Mouse (Mus musculus): ENCODE data around the gene Prr14. TPM values are rescaled to one million over a fixed set of nuclear protein-coding genes. Genes with fewer than 3 reads are reported as not detected.
"Not testable (repeated sequence)": the region's sequence is repeated elsewhere in the genome, so short reads cannot be mapped to it uniquely, and the experiment has no call there.

Gene Prr14
- polyA plus RNA-seq, 1 experiment from 2014 or later = 53.4 TPM

DNA sequence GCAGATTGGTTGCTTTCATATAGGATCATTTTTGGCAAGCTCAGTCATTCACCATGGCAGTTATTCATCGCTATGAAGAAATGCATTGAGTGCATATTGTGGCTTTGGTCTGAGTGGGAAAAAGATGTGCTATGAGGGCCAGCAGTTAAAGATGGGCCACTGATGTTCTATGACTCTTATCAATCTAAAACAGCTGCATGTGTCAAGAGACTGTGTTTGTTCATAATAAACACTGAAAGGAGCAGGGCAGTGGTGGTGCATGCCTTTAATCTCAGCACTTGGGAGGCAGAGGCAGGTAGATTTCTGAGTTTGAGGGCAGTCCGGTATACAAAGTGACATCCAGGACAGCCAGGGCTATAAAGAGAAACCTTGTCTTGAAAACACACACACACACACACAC, 6.3 kb downstream of the Prr14 start:
- H3K4me2 ChIP-seq (ENCODE audit: low read depth, severe bottlenecking); H3K4me3 ChIP-seq (ENCODE audit: low read depth, low read length); H3K4me1 ChIP-seq (ENCODE audit: control insufficient read depth, insufficient read depth, low read length); H3K36me3 ChIP-seq (ENCODE audit: control insufficient read depth, insufficient read depth, low read length); H3K27ac ChIP-seq (replicated peaks; ENCODE audit: low read depth, low read length); DNase-seq (ENCODE audit: low spot score); ATAC-seq (ENCODE audit: insufficient number of reproducible peaks, low FRiP score, low TSS enrichment, low read depth); H3K27me3 ChIP-seq (ENCODE audit: control insufficient read depth, insufficient read depth, low read length); H3K9me3 ChIP-seq (ENCODE audit: control insufficient read depth, low read length); H3K9ac ChIP-seq (ENCODE audit: low read length): not testable (repeated sequence)
- 97% methylated on average over 2 of the region's 2 CpGs for WGBS

DNA sequence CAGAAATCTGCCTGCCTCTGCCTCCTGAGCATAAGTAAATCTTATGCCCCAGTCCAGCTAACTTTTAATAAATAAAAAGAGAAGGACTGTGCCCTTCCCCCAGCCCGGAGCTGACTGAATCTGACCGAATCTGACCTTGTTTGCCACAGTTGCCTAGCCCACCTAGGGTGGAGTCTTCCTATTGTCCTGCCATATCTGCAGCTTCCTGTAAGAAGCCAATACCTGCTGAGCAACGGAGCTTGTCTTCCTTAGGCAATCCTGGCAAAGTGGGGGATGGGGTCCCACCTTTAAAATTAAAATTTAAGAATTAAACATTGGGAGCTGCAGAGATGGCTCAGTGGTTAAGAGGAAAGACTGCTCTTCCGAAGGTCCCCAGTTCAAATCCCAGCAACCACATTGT, 7.2 kb downstream of the Prr14 start:
- Histone ChIP-seq H3K27ac (replicated peaks; ENCODE audit: low read depth, low read length) (no peak overlapping the region), H3K4me1 (ENCODE audit: control insufficient read depth, insufficient read depth, low read length) (no peaks in the 10 kb centered on the region), H3K9ac (ENCODE audit: low read length) (no peak overlapping the region), H3K36me3 (ENCODE audit: control insufficient read depth, insufficient read depth, low read length) (peaks cover 5% of the 10 kb centered on the region; the same call in 1 of the 2 replicates), H3K27me3 (ENCODE audit: control insufficient read depth, insufficient read depth, low read length) (no peaks in the 10 kb centered on the region), H3K4me2 (ENCODE audit: low read depth, severe bottlenecking) (no peak overlapping the region), H3K9me3 (ENCODE audit: control insufficient read depth, low read length) (no peaks in the 10 kb centered on the region), H3K4me3 (ENCODE audit: low read depth, low read length) (no peak overlapping the region)
- WGBS = 97% methylated on average over 4 of the region's 4 CpGs
- ATAC-seq (ENCODE audit: insufficient number of reproducible peaks, low FRiP score, low TSS enrichment, low read depth) (no peak), DNase-seq (ENCODE audit: low spot score) (no peak)

DNA sequence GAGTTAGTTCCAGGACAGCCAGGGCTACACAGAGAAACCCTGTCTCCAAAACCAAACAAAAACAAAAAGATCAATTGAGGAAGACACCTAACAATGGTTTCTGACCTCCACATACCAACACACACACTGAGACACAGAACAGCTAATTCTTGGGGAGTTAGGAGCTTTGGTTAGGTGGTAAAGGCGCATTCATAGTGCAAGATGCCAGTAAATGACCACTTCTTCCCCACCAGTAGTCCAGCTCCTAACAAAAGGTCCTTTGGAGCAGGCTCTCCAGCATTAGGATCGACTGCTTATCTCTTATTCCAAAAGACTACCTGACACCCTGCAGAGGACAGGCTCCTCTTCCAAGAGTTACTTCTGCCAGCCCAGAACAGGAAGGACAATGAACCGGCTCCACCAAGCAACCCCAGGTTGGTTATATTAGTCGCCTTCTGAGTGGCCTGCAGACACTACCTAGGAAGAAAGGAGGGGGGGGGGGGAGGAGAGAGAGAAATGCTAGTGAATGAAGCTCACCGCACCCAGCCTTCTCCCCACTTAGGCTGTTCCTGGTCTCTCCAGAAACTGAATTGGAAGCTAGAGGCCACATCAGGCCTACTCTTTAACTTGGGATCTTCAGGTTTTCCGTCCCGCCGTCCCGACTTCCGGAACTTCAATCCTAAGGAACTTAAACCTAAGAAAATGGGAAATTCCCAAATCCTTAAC, 10.8 kb downstream of the Prr14 start:
- Histone ChIP-seq H3K27me3 (ENCODE audit: control insufficient read depth, insufficient read depth, low read length) (no peaks in the 10 kb centered on the region), H3K4me3 (ENCODE audit: low read depth, low read length) (peak overlapping the region; percentile 63), H3K9me3 (ENCODE audit: control insufficient read depth, low read length) (no peaks in the 10 kb centered on the region), H3K27ac (replicated peaks; ENCODE audit: low read depth, low read length) (peak overlapping the region; percentile 77), H3K9ac (ENCODE audit: low read length) (peak overlapping the region; percentile 63), H3K4me2 (ENCODE audit: low read depth, severe bottlenecking) (peak overlapping the region; percentile 79), H3K4me1 (ENCODE audit: control insufficient read depth, insufficient read depth, low read length) (peaks cover 4% of the 10 kb centered on the region; the same call in 1 of the 2 replicates), H3K36me3 (ENCODE audit: control insufficient read depth, insufficient read depth, low read length) (peaks cover 14% of the 10 kb centered on the region; the same call in 1 of the 2 replicates)
- ATAC-seq (ENCODE audit: insufficient number of reproducible peaks, low FRiP score, low TSS enrichment, low read depth) (no peak), DNase-seq (ENCODE audit: low spot score) (peak; percentile 55)
- 9% methylated on average over 10 of the region's 10 CpGs for WGBS

GRCm38 (mm10) chr7:127470743-127471645, 11.6 kb downstream of the Prr14 start:
- WGBS = under 1% methylated on average over 46 of the region's 46 CpGs
- H3K27ac ChIP-seq (replicated peaks; ENCODE audit: low read depth, low read length) = peak overlapping the region; percentile 77
- H3K27me3 ChIP-seq (ENCODE audit: control insufficient read depth, insufficient read depth, low read length) = no peaks in the 10 kb centered on the region
- peak overlapping the region; percentile 79 for H3K4me2 ChIP-seq (ENCODE audit: low read depth, severe bottlenecking)
- ATAC-seq (ENCODE audit: insufficient number of reproducible peaks, low FRiP score, low TSS enrichment, low read depth) (peak; percentile 87), DNase-seq (ENCODE audit: low spot score) (peak; percentile 89)
- no peaks in the 10 kb centered on the region for H3K9me3 ChIP-seq (ENCODE audit: control insufficient read depth, low read length)
- peak overlapping the region; percentile 63 for H3K9ac ChIP-seq (ENCODE audit: low read length)
- peaks cover 4% of the 10 kb centered on the region; the same call in 1 of the 2 replicates for H3K4me1 ChIP-seq (ENCODE audit: control insufficient read depth, insufficient read depth, low read length)
- H3K4me3 ChIP-seq (ENCODE audit: low read depth, low read length) = peak overlapping the region; percentile 63
- peaks cover 20% of the 10 kb centered on the region for H3K36me3 ChIP-seq (ENCODE audit: control insufficient read depth, insufficient read depth, low read length)

DNA sequence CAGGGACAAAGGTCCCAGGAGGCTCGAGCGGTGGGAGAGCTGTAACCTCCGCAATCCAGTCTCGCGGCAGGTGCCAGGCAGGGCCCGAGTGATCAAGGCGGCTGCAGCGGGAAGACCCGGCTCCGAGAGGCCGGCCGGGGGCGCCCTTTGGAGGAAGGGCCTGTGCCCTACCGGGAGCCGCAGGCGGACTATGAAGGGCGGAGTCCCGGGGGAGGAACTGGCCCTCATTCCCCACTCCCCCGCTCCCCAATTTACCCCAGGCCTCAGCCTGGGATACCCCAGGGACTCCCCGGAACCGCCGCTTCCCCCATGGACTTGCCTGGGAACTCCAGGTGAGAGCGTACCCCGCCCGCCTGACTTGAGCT, 12.2 kb downstream of the Prr14 start:
- Histone ChIP-seq H3K27ac (replicated peaks; ENCODE audit: low read depth, low read length) (peak overlapping the region; percentile 77), H3K36me3 (ENCODE audit: control insufficient read depth, insufficient read depth, low read length) (peaks cover 23% of the 10 kb centered on the region), H3K9ac (ENCODE audit: low read length) (peak overlapping the region; percentile 63), H3K4me1 (ENCODE audit: control insufficient read depth, insufficient read depth, low read length) (peaks cover 4% of the 10 kb centered on the region; the same call in 1 of the 2 replicates), H3K4me2 (ENCODE audit: low read depth, severe bottlenecking) (peak overlapping the region; percentile 79), H3K4me3 (ENCODE audit: low read depth, low read length) (peak overlapping the region; percentile 63), H3K27me3 (ENCODE audit: control insufficient read depth, insufficient read depth, low read length) (no peaks in the 10 kb centered on the region), H3K9me3 (ENCODE audit: control insufficient read depth, low read length) (no peaks in the 10 kb centered on the region)
- peak; percentile 17 for ATAC-seq (ENCODE audit: insufficient number of reproducible peaks, low FRiP score, low TSS enrichment, low read depth)
- under 1% methylated on average over 25 of the region's 25 CpGs for WGBS
- DNase-seq (ENCODE audit: low spot score) = no peak

GRCm38 (mm10) chr7:127472060-127472459, 12.6 kb downstream of the Prr14 start:
- Histone ChIP-seq H3K4me3 (ENCODE audit: low read depth, low read length) (peak overlapping the region; percentile 63), H3K27me3 (ENCODE audit: control insufficient read depth, insufficient read depth, low read length) (no peaks in the 10 kb centered on the region), H3K36me3 (ENCODE audit: control insufficient read depth, insufficient read depth, low read length) (peaks cover 21% of the 10 kb centered on the region), H3K27ac (replicated peaks; ENCODE audit: low read depth, low read length) (peak overlapping the region; percentile 77), H3K4me1 (ENCODE audit: control insufficient read depth, insufficient read depth, low read length) (peaks cover 7% of the 10 kb centered on the region; the same call in 1 of the 2 replicates), H3K9me3 (ENCODE audit: control insufficient read depth, low read length) (no peaks in the 10 kb centered on the region), H3K9ac (ENCODE audit: low read length) (peak overlapping the region; percentile 63), H3K4me2 (ENCODE audit: low read depth, severe bottlenecking) (peak overlapping the region; percentile 79)
- ATAC-seq (ENCODE audit: insufficient number of reproducible peaks, low FRiP score, low TSS enrichment, low read depth) (no peak), DNase-seq (ENCODE audit: low spot score) (peak; percentile 47)
- WGBS = under 1% methylated on average over 7 of the region's 7 CpGs

DNA sequence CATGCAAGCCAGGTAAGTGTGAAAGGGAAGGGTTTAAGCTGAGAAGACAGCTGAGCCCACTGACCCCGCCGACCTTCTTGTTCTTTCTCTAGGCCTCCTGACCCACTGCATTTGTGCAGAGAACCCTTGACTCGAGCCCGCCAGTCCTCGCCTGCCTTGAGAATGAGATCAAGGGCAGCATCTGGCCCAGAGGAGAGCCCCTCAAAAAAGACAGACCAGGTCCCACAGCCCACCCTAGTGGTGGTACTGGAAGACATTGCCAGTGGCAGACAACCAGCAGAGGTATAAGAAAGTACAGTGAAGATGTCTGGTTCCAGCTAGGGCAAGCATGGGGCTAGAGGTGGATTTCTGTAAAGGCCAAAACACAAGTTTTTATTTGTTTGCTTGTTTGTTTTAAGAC, 14.3 kb downstream of the Prr14 start:
- H3K27ac ChIP-seq (replicated peaks; ENCODE audit: low read depth, low read length) = no peak overlapping the region
- ATAC-seq (ENCODE audit: insufficient number of reproducible peaks, low FRiP score, low TSS enrichment, low read depth) = no peak
- H3K27me3 ChIP-seq (ENCODE audit: control insufficient read depth, insufficient read depth, low read length) = no peaks in the 10 kb centered on the region
- H3K9me3 ChIP-seq (ENCODE audit: control insufficient read depth, low read length) = no peaks in the 10 kb centered on the region
- no peak overlapping the region for H3K9ac ChIP-seq (ENCODE audit: low read length)
- H3K36me3 ChIP-seq (ENCODE audit: control insufficient read depth, insufficient read depth, low read length) = peaks cover 21% of the 10 kb centered on the region
- no peak overlapping the region for H3K4me3 ChIP-seq (ENCODE audit: low read depth, low read length)
- H3K4me1 ChIP-seq (ENCODE audit: control insufficient read depth, insufficient read depth, low read length) = peaks cover 9% of the 10 kb centered on the region; the same call in 1 of the 2 replicates
- no peak overlapping the region for H3K4me2 ChIP-seq (ENCODE audit: low read depth, severe bottlenecking)
- no peak for DNase-seq (ENCODE audit: low spot score)
- WGBS = 91% methylated on average over 5 of the region's 5 CpGs

DNA sequence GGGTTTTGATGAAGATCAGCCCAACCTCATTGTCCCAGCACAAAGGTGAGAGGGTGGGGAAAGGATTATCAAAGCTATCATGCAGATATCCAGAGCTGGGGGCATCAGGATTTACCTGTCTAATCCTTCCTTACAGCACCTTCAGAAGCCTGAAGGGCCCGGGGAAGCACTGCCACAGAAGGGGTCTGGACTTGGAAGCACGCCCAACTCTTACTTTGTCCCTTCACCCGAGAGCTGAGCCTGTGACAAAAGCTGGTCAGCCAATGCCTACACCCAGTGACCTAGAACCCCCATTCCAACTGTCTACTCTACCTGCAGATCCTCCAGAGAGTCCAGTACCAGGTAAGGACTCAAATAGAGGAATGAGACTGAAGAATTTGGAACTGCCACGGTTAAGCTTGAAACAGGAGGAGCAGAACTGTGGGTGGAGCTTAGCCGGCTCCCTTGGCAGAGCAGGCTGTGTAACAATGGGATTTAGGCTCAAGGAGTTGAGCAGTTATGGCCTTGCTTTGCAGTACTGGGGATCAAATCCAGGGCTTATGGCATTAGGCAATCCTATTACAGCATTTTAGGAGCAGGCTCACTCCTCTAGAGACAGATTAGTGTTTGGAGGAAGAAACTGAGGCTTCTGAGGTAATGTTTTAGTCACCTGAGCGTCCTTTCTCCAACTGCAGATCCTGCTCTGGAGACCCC, 15.1 kb downstream of the Prr14 start:
- no peak overlapping the region for H3K9ac ChIP-seq (ENCODE audit: low read length)
- 86% methylated on average over 6 of the region's 6 CpGs for WGBS
- H3K4me3 ChIP-seq (ENCODE audit: low read depth, low read length) = no peak overlapping the region
- no peak overlapping the region for H3K4me2 ChIP-seq (ENCODE audit: low read depth, severe bottlenecking)
- peaks cover 9% of the 10 kb centered on the region; the same call in 1 of the 2 replicates for H3K4me1 ChIP-seq (ENCODE audit: control insufficient read depth, insufficient read depth, low read length)
- no peaks in the 10 kb centered on the region for H3K27me3 ChIP-seq (ENCODE audit: control insufficient read depth, insufficient read depth, low read length)
- H3K9me3 ChIP-seq (ENCODE audit: control insufficient read depth, low read length) = no peaks in the 10 kb centered on the region
- H3K27ac ChIP-seq (replicated peaks; ENCODE audit: low read depth, low read length) = no peak overlapping the region
- H3K36me3 ChIP-seq (ENCODE audit: control insufficient read depth, insufficient read depth, low read length) = peaks cover 21% of the 10 kb centered on the region
- DNase-seq (ENCODE audit: low spot score) (no peak), ATAC-seq (ENCODE audit: insufficient number of reproducible peaks, low FRiP score, low TSS enrichment, low read depth) (no peak)

All from limb, embryonic 11.5 days (tissue).